Comparison of ENCODE assay signal across 8 mouse cellular contexts in genomic region chr5:137286655-137287031, GRCm38 (mm10). TPM values are rescaled to one million over a fixed set of nuclear protein-coding genes. Genes with fewer than 3 reads are reported as not detected.
DNase-seq lines count a peak whose midpoint lies in the region; ATAC-seq and TF ChIP-seq lines count a peak whose summit lies in the region.

No protein-coding gene starts in this region.

- H3K4me1 ChIP-seq in intestine, embryonic 15.5 days (replicated peaks): peaks cover 35% of the 10 kb centered on the region
- peaks cover 39% of the 10 kb centered on the region for H3K4me1 ChIP-seq in limb, embryonic 10.5 days
- H3K4me1 ChIP-seq in midbrain, embryonic 13.5 days (replicated peaks): peaks cover 34% of the 10 kb centered on the region
- H3K4me1 ChIP-seq in small intestine, adult 2 months (ENCODE audit: control insufficient read depth, insufficient read depth, insufficient read length, low read length): peaks cover 42% of the 10 kb centered on the region

- TF ChIP-seq POLR2A in small intestine, adult 2 months (IDR thresholded peaks at IDR 0.05; ENCODE audit: low read depth, low read length): no peak

- H3K27me3 ChIP-seq in intestine, embryonic 15.5 days (replicated peaks): peaks cover 33% of the 10 kb centered on the region
- H3K27me3 ChIP-seq in limb, embryonic 10.5 days (ENCODE audit: low read depth, poor library complexity, severe bottlenecking): peaks cover 58% of the 10 kb centered on the region
- peaks cover 39% of the 10 kb centered on the region for H3K27me3 ChIP-seq in midbrain, embryonic 13.5 days
- peaks cover 21% of the 10 kb centered on the region for H3K27me3 ChIP-seq in small intestine, adult 2 months (ENCODE audit: control insufficient read depth, insufficient read depth, low read length)

- H3K4me2 ChIP-seq in intestine, embryonic 15.5 days (replicated peaks): peak overlapping the region; percentile 86
- H3K4me2 ChIP-seq in midbrain, embryonic 13.5 days (replicated peaks): peak overlapping the region; percentile 95

- TF ChIP-seq CTCF in small intestine, adult 2 months (IDR thresholded peaks at IDR 0.05; ENCODE audit: extremely low read depth, insufficient read length, insufficient replicate concordance, low read depth, low read length): peak; percentile 97

- peak; percentile 79 for DNase-seq in adipocyte (ENCODE audit: low spot score)
- peak; percentile 93 for DNase-seq in embryo, embryonic 10.5 days (ENCODE audit: low spot score)
- peak; percentile 92 for DNase-seq in gastrocnemius, postnatal 14 days
- DNase-seq in limb, embryonic 10.5 days (ENCODE audit: low spot score): peak; percentile 89

- intact Hi-C loops in gastrocnemius, postnatal 14 days (cut with DNase I; ENCODE audit: low total_unique reads): no loop called here

- 0 out of 2 replicates have a peak overlapping the region, but pooled peaks have one; percentile 27 for H3K27ac ChIP-seq in intestine, embryonic 15.5 days
- no peak overlapping the region for H3K27ac ChIP-seq in limb, embryonic 10.5 days
- peak overlapping the region; percentile 64 for H3K27ac ChIP-seq in midbrain, embryonic 13.5 days
- H3K27ac ChIP-seq in small intestine, adult 2 months (ENCODE audit: insufficient read depth, low read depth, low read length): no peak overlapping the region

- peak overlapping the region; percentile 32 for H3K4me3 ChIP-seq in intestine, embryonic 15.5 days (replicated peaks)
- H3K4me3 ChIP-seq in limb, embryonic 10.5 days: peak overlapping the region; percentile 52
- H3K4me3 ChIP-seq in midbrain, embryonic 13.5 days (replicated peaks): peak overlapping the region; percentile 54
- peak overlapping the region; percentile 45; the same call in 1 of the 2 replicates for H3K4me3 ChIP-seq in small intestine, adult 2 months (ENCODE audit: low read depth, low read length)

- peak overlapping the region; percentile 28; the same call in 1 of the 2 replicates for H3K9ac ChIP-seq in intestine, embryonic 15.5 days
- peak overlapping the region; percentile 74 for H3K9ac ChIP-seq in midbrain, embryonic 13.5 days (replicated peaks)

- no peaks in the 10 kb centered on the region for H3K36me3 ChIP-seq in intestine, embryonic 15.5 days
- no peaks in the 10 kb centered on the region for H3K36me3 ChIP-seq in limb, embryonic 10.5 days
- H3K36me3 ChIP-seq in midbrain, embryonic 13.5 days: no peaks in the 10 kb centered on the region
- no peaks in the 10 kb centered on the region for H3K36me3 ChIP-seq in small intestine, adult 2 months (ENCODE audit: control insufficient read depth, insufficient read depth, low read length)

- WGBS in intestine, embryonic 15.5 days: 1% methylated on average over 13 of the region's 16 CpGs
- 3% methylated on average over 12 of the region's 16 CpGs for WGBS in limb, embryonic 10.5 days
- 1% methylated on average over 14 of the region's 16 CpGs for WGBS in midbrain, embryonic 13.5 days
- under 1% methylated on average over 16 of the region's 16 CpGs for WGBS in small intestine, adult 2 months

- H3K9me3 ChIP-seq in intestine, embryonic 15.5 days: no peaks in the 10 kb centered on the region
- no peaks in the 10 kb centered on the region for H3K9me3 ChIP-seq in limb, embryonic 10.5 days (replicated peaks)
- no peaks in the 10 kb centered on the region for H3K9me3 ChIP-seq in midbrain, embryonic 13.5 days

- ATAC-seq in intestine, embryonic 15.5 days: peak; percentile 69
- ATAC-seq in midbrain, embryonic 13.5 days: peak; percentile 84
- no peak for ATAC-seq in inflammation-experienced regulatory T-cells, adult 6 months

RNA-seq across cellular contexts. Expression of gene Ache, which starts 0.7 kb away (rescaled TPM):
- 10 to 100 TPM; 48.8 to 59.8 TPM for total RNA-seq in gastrocnemius, postnatal 14 days (2021)
- 9.5 and 9.7 TPM in 2 replicates for polyA plus RNA-seq in intestine, embryonic 15.5 days (2015; fragmentation: Nextera tagmentation; extraction: Ambion mirVana)
- polyA plus RNA-seq in limb, embryonic 10.5 days (2016; fragmentation: Nextera tagmentation; extraction: Ambion mirVana): 1.7 and 1.8 TPM in 2 replicates
- 11.2 and 11.3 TPM in 2 replicates for polyA plus RNA-seq in midbrain, embryonic 13.5 days (2015; fragmentation: Nextera tagmentation; extraction: Ambion mirVana)
- polyA plus RNA-seq in small intestine, adult 2 months (2012; rRNA removed): 5.1 and 5.3 TPM in 2 replicates
- not detected for polyA plus RNA-seq in inflammation-experienced regulatory T-cells, adult 6 months (2017; shearing (Covaris generic))

RNA-seq across cellular contexts. Expression of gene Ufsp1, which starts 7.8 kb away (rescaled TPM):
- 10 to 100 TPM; 30.5 to 36.3 TPM for total RNA-seq in gastrocnemius, postnatal 14 days (2021)
- 7.8 and 8.5 TPM in 2 replicates for polyA plus RNA-seq in intestine, embryonic 15.5 days (2015; fragmentation: Nextera tagmentation; extraction: Ambion mirVana)
- 8.1 and 8.5 TPM in 2 replicates for polyA plus RNA-seq in limb, embryonic 10.5 days (2016; fragmentation: Nextera tagmentation; extraction: Ambion mirVana)
- polyA plus RNA-seq in midbrain, embryonic 13.5 days (2015; fragmentation: Nextera tagmentation; extraction: Ambion mirVana): 9.7 and 10.0 TPM in 2 replicates
- 7.0 and 10.9 TPM in 2 replicates for polyA plus RNA-seq in small intestine, adult 2 months (2012; rRNA removed)
- polyA plus RNA-seq in inflammation-experienced regulatory T-cells, adult 6 months (2017; shearing (Covaris generic)): 1 to 10 TPM in 2 of 3 experiments, under 1 TPM in 1; 0.32 to 2.0 (median 1.5) TPM

RNA-seq across cellular contexts. Expression of gene Srrt, which starts 20.8 kb away (rescaled TPM):
- total RNA-seq in gastrocnemius, postnatal 14 days (2021): 10 to 100 TPM; 39.0 to 40.6 TPM
- polyA plus RNA-seq in intestine, embryonic 15.5 days (2015; fragmentation: Nextera tagmentation; extraction: Ambion mirVana): 117 and 120 TPM in 2 replicates
- 200 and 201 TPM in 2 replicates for polyA plus RNA-seq in limb, embryonic 10.5 days (2016; fragmentation: Nextera tagmentation; extraction: Ambion mirVana)
- polyA plus RNA-seq in midbrain, embryonic 13.5 days (2015; fragmentation: Nextera tagmentation; extraction: Ambion mirVana): 116 and 123 TPM in 2 replicates
- polyA plus RNA-seq in small intestine, adult 2 months (2012; rRNA removed): 60.3 and 109 TPM in 2 replicates
- 10 to 100 TPM; 58.1 to 76.1 (median 61.2) TPM for polyA plus RNA-seq in inflammation-experienced regulatory T-cells, adult 6 months (2017; shearing (Covaris generic))

RNA-seq across cellular contexts. Expression of gene Trip6, which starts 27.6 kb away (rescaled TPM):
- 1 to 10 TPM; 7.9 to 9.6 TPM for total RNA-seq in gastrocnemius, postnatal 14 days (2021)
- polyA plus RNA-seq in intestine, embryonic 15.5 days (2015; fragmentation: Nextera tagmentation; extraction: Ambion mirVana): 63.9 and 64.8 TPM in 2 replicates
- polyA plus RNA-seq in limb, embryonic 10.5 days (2016; fragmentation: Nextera tagmentation; extraction: Ambion mirVana): 73.4 and 75.9 TPM in 2 replicates
- 19.8 and 22.1 TPM in 2 replicates for polyA plus RNA-seq in midbrain, embryonic 13.5 days (2015; fragmentation: Nextera tagmentation; extraction: Ambion mirVana)
- polyA plus RNA-seq in small intestine, adult 2 months (2012; rRNA removed): 7.6 and 8.2 TPM in 2 replicates
- 1 to 10 TPM; 1.4 to 1.7 (median 1.6) TPM for polyA plus RNA-seq in inflammation-experienced regulatory T-cells, adult 6 months (2017; shearing (Covaris generic))

RNA-seq across cellular contexts. Expression of gene Slc12a9, which starts 46.8 kb away (rescaled TPM):
- total RNA-seq in gastrocnemius, postnatal 14 days (2021): 1 to 10 TPM; 3.1 to 3.3 TPM
- 14.3 and 15.9 TPM in 2 replicates for polyA plus RNA-seq in intestine, embryonic 15.5 days (2015; fragmentation: Nextera tagmentation; extraction: Ambion mirVana)
- polyA plus RNA-seq in limb, embryonic 10.5 days (2016; fragmentation: Nextera tagmentation; extraction: Ambion mirVana): 10.4 and 10.6 TPM in 2 replicates
- polyA plus RNA-seq in midbrain, embryonic 13.5 days (2015; fragmentation: Nextera tagmentation; extraction: Ambion mirVana): 21.8 and 23.4 TPM in 2 replicates
- 9.2 and 14.8 TPM in 2 replicates for polyA plus RNA-seq in small intestine, adult 2 months (2012; rRNA removed)
- 10 to 100 TPM in 2 of 3 experiments, 1 to 10 TPM in 1; 6.0 to 15.2 (median 11.0) TPM for polyA plus RNA-seq in inflammation-experienced regulatory T-cells, adult 6 months (2017; shearing (Covaris generic))

Comparison
In these comparisons a context has a peak if more than half of its experiments do, and no peak if none do; other contexts are left out.
1. H3K27ac ChIP-seq: peak in intestine, embryonic 15.5 days (single experiment) and midbrain, embryonic 13.5 days (single experiment); none in limb, embryonic 10.5 days (single experiment) and small intestine, adult 2 months (single experiment).
2. Peak in every context shown above with its lines, with median percentiles within 50 percentile points of each other: DNase-seq and H3K4me3 ChIP-seq.